Mouse (Mus musculus): ENCODE measurements around the gene Mep1a.
A peak's percentile ranks its signal among the peaks of the same experiment; 100 is the strongest.
"Not testable (repeated sequence)": the region's sequence is repeated elsewhere in the genome, so short reads cannot be mapped to it uniquely, and the experiment has no call there.

The Mep1a gene

GRCm38 (mm10) chr17:43502592-43502991 lies at the start of gene Mep1a:
Mep1a (minus strand) TSS chr17:43502812.
- DNase-seq (ENCODE audit: low read depth): no peak

GRCm38 (mm10) chr17:43551122-43551630 lies 48.6 kb upstream of the Mep1a start:
- no peak for DNase-seq (ENCODE audit: low read depth)

GRCm38 (mm10) chr17:43544040-43544439 lies 41.4 kb upstream of the Mep1a start:
- DNase-seq (ENCODE audit: low read depth): no peak

- DNase-seq (ENCODE audit: low read depth): no peak
Observed at GRCm38 (mm10) chr17:43543539-43543938, 40.9 kb upstream of the Mep1a start, which contains the start of gene Ankrd66. Ankrd66 (minus strand) TSS chr17:43543639.

GRCm38 (mm10) chr17:43538767-43539166 lies 36.2 kb upstream of the Mep1a start:
- DNase-seq (ENCODE audit: low read depth): no peak

GRCm38 (mm10) chr17:43536841-43537240 lies 34.2 kb upstream of the Mep1a start:
- not testable (repeated sequence) for DNase-seq (ENCODE audit: low read depth)

- DNase-seq (ENCODE audit: low read depth): no peak
Observed at GRCm38 (mm10) chr17:43534362-43535222, 32.0 kb upstream of the Mep1a start.

GRCm38 (mm10) chr17:43531192-43531591 lies 28.6 kb upstream of the Mep1a start:
- no peak for DNase-seq (ENCODE audit: low read depth)

- no peak for DNase-seq (ENCODE audit: low read depth)
Observed at GRCm38 (mm10) chr17:43530507-43530906, 27.9 kb upstream of the Mep1a start.

- DNase-seq (ENCODE audit: low read depth): no peak
Observed at GRCm38 (mm10) chr17:43520166-43520565, 17.6 kb upstream of the Mep1a start.

GRCm38 (mm10) chr17:43518644-43519409 lies 16.2 kb upstream of the Mep1a start:
- DNase-seq (ENCODE audit: low read depth): peak; percentile 35

- no peak for DNase-seq (ENCODE audit: low read depth)
Observed at GRCm38 (mm10) chr17:43510782-43511181, 8.2 kb upstream of the Mep1a start.

GRCm38 (mm10) chr17:43504594-43504934 lies 2.0 kb upstream of the Mep1a start:
- no peak for DNase-seq (ENCODE audit: low read depth)

- DNase-seq (ENCODE audit: low read depth): no peak
Observed at GRCm38 (mm10) chr17:43503861-43504593, 1.4 kb upstream of the Mep1a start.

GRCm38 (mm10) chr17:43501631-43502030 lies 981 bp downstream of the Mep1a start:
- DNase-seq (ENCODE audit: low read depth): no peak

GRCm38 (mm10) chr17:43501223-43501622 lies 1.4 kb downstream of the Mep1a start:
- no peak for DNase-seq (ENCODE audit: low read depth)

- no peak for DNase-seq (ENCODE audit: low read depth)
Observed at GRCm38 (mm10) chr17:43500513-43500912, 2.1 kb downstream of the Mep1a start.

GRCm38 (mm10) chr17:43497521-43497920 lies 5.1 kb downstream of the Mep1a start:
- DNase-seq (ENCODE audit: low read depth): no peak

GRCm38 (mm10) chr17:43495502-43495901 lies 7.1 kb downstream of the Mep1a start:
- DNase-seq (ENCODE audit: low read depth): no peak

GRCm38 (mm10) chr17:43490371-43490770 lies 12.2 kb downstream of the Mep1a start:
- not testable (repeated sequence) for DNase-seq (ENCODE audit: low read depth)

GRCm38 (mm10) chr17:43488439-43489151 lies 14.0 kb downstream of the Mep1a start:
- DNase-seq (ENCODE audit: low read depth): no peak

GRCm38 (mm10) chr17:43485982-43486381 lies 16.6 kb downstream of the Mep1a start:
- DNase-seq (ENCODE audit: low read depth): no peak

Data from c-Kit-positive CD71-positive TER-119-negative erythroid progenitor cells, embryonic 14.5 days (primary cell).